Mouse (Mus musculus) kidney, embryonic 14.5 days (tissue): Measurements from ENCODE around the gene BC016579. TPM values are rescaled to one million over a fixed set of nuclear protein-coding genes. Genes with fewer than 3 reads are reported as not detected.

ENCODE experiments used
- ATAC-seq: fragments of 200-750 bp; cut with Nextera tagmentation; 2 replicates; pipeline ENCODE4 v1.8.0; 2017; ENCODE audit warnings: moderate number of reproducible peaks, mild to moderate bottlenecking, moderate TSS enrichment, moderate library complexity; ENCODE audit not compliant: low FRiP score, low TSS enrichment
- H3K27ac ChIP-seq: fragments of 300-500 bp; sonication (generic); 2 replicates; pipeline ENCODE4 v1.5.1; 2014; ENCODE audit warnings: low read depth, mild to moderate bottlenecking, low read length, moderate library complexity, mixed read lengths
- H3K27me3 ChIP-seq: fragments of 300-500 bp; sonication (generic); 2 replicates; pipeline ENCODE4 v1.6.1; 2014; ENCODE audit warnings: mild to moderate bottlenecking, low read length; ENCODE audit not compliant: control insufficient read depth, insufficient read depth
- H3K36me3 ChIP-seq: fragments of 300-500 bp; sonication (generic); 2 replicates; pipeline ENCODE4 v1.6.1; 2014; ENCODE audit warnings: low read length, mixed read lengths; ENCODE audit not compliant: control insufficient read depth, insufficient read depth
- H3K4me1 ChIP-seq: fragments of 300-500 bp; sonication (generic); 2 replicates; pipeline ENCODE4 v1.6.1; 2014; ENCODE audit warnings: low read length, mixed read lengths; ENCODE audit not compliant: control insufficient read depth, insufficient read depth
- H3K4me2 ChIP-seq: fragments of 300-500 bp; sonication (generic); replicated peaks from 2 replicates; pipeline ENCODE4 v1.6.1; 2014; ENCODE audit warnings: low read depth, mild to moderate bottlenecking, low read length
- H3K4me3 ChIP-seq: fragments of 300-500 bp; sonication (generic); 2 replicates; pipeline ENCODE4 v1.5.1; 2014; ENCODE audit warnings: mild to moderate bottlenecking, low read length
- H3K9ac ChIP-seq: fragments of 300-500 bp; sonication (generic); 2 replicates; pipeline ENCODE4 v1.6.1; 2014; ENCODE audit warnings: low read depth, mild to moderate bottlenecking, low read length, moderate library complexity
- H3K9me3 ChIP-seq: fragments of 300-500 bp; sonication (generic); 2 replicates; pipeline ENCODE4 v1.6.1; 2016; ENCODE audit warnings: low read length; ENCODE audit not compliant: control insufficient read depth
- WGBS: fragments of 180-500 bp; shearing (Covaris S2); extraction: QIAGEN DNeasy Blood & Tissue Kit; methylation state at CpG from one replicate; pipeline ENCODE4 v1.1.7; 2014; 5-methylcytosine and 5-hydroxymethylcytosine counted together
- polyA plus RNA-seq: library from polyadenylated mRNA; unstranded; fragments of >200 nt; fragmentation: Nextera tagmentation; extraction: Ambion mirVana; gene quantifications from 2 replicates; pipeline ENCODE4 v1.2.1, GENCODE M21; 2014

The BC016579 gene
- polyA plus RNA-seq, 1 experiment from 2014 or later: 0.16 TPM

GRCm38 (mm10) chr16:45684815-45685214 lies 30.9 kb upstream of the BC016579 start:
- no peak overlapping the region for H3K4me3 ChIP-seq
- H3K9ac ChIP-seq: no peak overlapping the region
- no peaks in the 10 kb centered on the region for H3K36me3 ChIP-seq
- WGBS: 13% methylated on average over 8 of the region's 8 CpGs
- no peaks in the 10 kb centered on the region for H3K4me1 ChIP-seq
- no peaks in the 10 kb centered on the region for H3K9me3 ChIP-seq
- H3K4me2 ChIP-seq: no peak overlapping the region
- H3K27ac ChIP-seq: no peak overlapping the region
- H3K27me3 ChIP-seq: no peaks in the 10 kb centered on the region
- ATAC-seq: no peak

DNA sequence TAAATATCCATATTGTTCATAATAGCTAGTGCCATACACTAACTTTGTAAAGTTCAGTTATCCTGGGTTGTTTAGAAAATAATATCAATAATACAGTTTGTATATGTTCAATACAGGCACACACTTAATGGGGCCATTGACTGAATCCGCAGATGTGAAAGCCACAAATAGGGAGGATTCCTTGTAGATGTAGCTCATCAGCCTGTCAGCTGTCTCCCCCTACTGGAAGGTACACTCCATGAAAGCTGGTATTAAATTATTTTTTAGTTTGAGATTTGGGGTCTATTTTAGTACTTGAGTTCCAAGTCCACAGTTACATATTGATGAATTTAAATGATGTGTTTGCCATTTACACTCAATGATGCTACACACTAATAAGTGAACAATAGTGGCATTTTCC lies 22.6 kb upstream of the BC016579 start:
- Histone ChIP-seq H3K9ac (no peak overlapping the region), H3K36me3 (no peaks in the 10 kb centered on the region), H3K27me3 (no peaks in the 10 kb centered on the region), H3K4me2 (no peak overlapping the region), H3K4me3 (no peak overlapping the region), H3K9me3 (no peaks in the 10 kb centered on the region), H3K4me1 (no peaks in the 10 kb centered on the region), H3K27ac (no peak overlapping the region)
- 42% methylated on average over 1 of the region's 1 CpGs for WGBS
- ATAC-seq: no peak

DNA sequence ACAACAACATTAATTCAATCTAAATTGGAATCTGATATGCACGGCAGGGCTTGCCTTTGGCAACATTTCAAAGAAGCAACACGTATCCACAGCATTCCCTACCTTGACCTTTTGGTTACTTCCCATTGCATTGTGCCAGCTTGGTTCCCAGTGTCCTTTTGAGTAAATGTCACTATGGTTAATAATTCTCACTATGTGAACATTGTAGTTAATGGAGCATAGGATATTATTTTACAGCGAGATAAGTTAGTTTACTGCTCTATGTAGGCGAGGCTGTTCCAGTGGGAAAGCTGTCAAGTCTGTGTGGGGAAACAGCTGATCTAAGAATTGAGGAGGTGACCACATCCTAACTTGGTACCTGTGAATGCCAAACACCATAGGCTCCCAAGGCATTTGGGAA lies 16.1 kb upstream of the BC016579 start:
- H3K36me3 ChIP-seq: no peaks in the 10 kb centered on the region
- H3K27ac ChIP-seq: no peak overlapping the region
- H3K4me3 ChIP-seq: no peak overlapping the region
- WGBS: 29% methylated on average over 4 of the region's 4 CpGs
- H3K9me3 ChIP-seq: no peaks in the 10 kb centered on the region
- H3K9ac ChIP-seq: no peak overlapping the region
- H3K27me3 ChIP-seq: no peaks in the 10 kb centered on the region
- no peaks in the 10 kb centered on the region for H3K4me1 ChIP-seq
- ATAC-seq: no peak
- no peak overlapping the region for H3K4me2 ChIP-seq

DNA sequence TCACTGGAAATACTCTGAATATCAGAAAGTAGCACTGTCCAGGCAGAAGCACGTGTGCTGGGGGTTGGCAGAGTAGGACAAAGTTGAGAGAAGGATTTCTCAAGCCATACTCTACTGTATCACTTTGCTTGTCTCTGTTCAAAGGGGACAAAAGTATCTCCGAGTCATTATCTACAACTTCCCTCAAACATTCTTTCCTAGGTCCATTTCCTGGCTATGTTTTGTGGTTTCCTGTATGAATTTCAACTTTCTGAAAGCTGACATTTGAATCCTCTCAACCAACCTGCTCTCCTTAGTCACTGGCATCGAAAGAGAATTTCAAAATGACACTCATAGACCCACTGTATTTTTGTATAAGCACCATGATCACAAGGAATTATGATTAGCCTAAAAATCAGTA lies 14.3 kb upstream of the BC016579 start:
- H3K9ac ChIP-seq: no peak overlapping the region
- H3K4me2 ChIP-seq: no peak overlapping the region
- H3K36me3 ChIP-seq: no peaks in the 10 kb centered on the region
- H3K27me3 ChIP-seq: no peaks in the 10 kb centered on the region
- no peak overlapping the region for H3K4me3 ChIP-seq
- H3K27ac ChIP-seq: no peak overlapping the region
- H3K9me3 ChIP-seq: no peaks in the 10 kb centered on the region
- no peaks in the 10 kb centered on the region for H3K4me1 ChIP-seq
- no peak for ATAC-seq
- WGBS: 69% methylated on average over 3 of the region's 3 CpGs

DNA sequence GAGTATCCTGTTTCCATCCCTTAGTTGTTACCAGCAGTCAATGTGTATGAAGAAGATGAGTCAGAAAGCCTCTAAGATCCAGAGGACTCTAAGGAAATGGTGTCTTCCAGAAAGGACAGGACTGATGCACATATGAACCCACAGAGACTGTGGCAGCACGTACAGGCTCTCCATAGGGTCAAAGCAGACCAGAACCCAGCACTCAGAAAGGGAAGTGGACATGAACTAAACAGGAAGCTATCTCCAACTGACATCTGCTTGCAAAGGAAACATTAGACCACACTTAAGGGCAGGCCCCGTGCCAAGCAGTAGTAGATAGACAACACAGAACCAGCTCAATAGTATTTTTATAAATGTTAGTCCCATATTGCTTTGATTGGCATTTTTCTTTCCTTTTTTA lies 12.3 kb upstream of the BC016579 start:
- no peaks in the 10 kb centered on the region for H3K27me3 ChIP-seq
- no peak overlapping the region for H3K4me2 ChIP-seq
- no peak overlapping the region for H3K9ac ChIP-seq
- 74% methylated on average over 2 of the region's 2 CpGs for WGBS
- H3K27ac ChIP-seq: no peak overlapping the region
- no peak for ATAC-seq
- H3K4me1 ChIP-seq: no peaks in the 10 kb centered on the region
- no peaks in the 10 kb centered on the region for H3K9me3 ChIP-seq
- H3K4me3 ChIP-seq: no peak overlapping the region
- no peaks in the 10 kb centered on the region for H3K36me3 ChIP-seq

DNA sequence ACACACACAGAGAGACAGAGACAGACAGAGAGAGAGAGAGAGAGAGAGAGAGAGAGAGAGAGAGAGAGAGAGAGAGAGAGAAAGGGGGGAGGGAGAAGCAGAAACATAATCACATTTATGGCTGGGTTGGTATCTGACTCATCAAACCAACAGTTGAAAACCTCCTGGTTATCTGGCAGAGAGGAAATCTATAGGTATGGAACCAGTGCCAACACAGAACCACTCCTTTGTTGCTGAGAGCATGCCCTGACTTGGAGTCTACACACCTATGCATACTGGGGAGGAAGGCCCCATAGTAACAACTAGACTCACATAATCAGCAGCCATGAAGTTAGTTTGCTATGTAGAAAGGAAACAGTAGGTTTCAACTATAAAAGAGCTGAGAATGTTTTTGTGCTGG lies 8.5 kb upstream of the BC016579 start:
- Histone ChIP-seq H3K9me3 (no peaks in the 10 kb centered on the region), H3K9ac (no peak overlapping the region), H3K27me3 (no peaks in the 10 kb centered on the region), H3K27ac (no peak overlapping the region), H3K4me3 (no peak overlapping the region), H3K36me3 (no peaks in the 10 kb centered on the region), H3K4me1 (no peaks in the 10 kb centered on the region), H3K4me2 (no peak overlapping the region)
- no peak for ATAC-seq

- Histone ChIP-seq H3K9ac (no peak overlapping the region), H3K4me2 (no peak overlapping the region), H3K4me1 (no peaks in the 10 kb centered on the region), H3K9me3 (no peaks in the 10 kb centered on the region), H3K27me3 (0 out of 2 replicates have a peak, but pooled peaks cover under 1% of the 10 kb centered on the region), H3K4me3 (no peak overlapping the region), H3K27ac (no peak overlapping the region), H3K36me3 (no peaks in the 10 kb centered on the region)
- 91% methylated on average over 4 of the region's 4 CpGs for WGBS
- ATAC-seq: no peak
Observed at GRCm38 (mm10) chr16:45659596-45659995, 5.7 kb upstream of the BC016579 start.

DNA sequence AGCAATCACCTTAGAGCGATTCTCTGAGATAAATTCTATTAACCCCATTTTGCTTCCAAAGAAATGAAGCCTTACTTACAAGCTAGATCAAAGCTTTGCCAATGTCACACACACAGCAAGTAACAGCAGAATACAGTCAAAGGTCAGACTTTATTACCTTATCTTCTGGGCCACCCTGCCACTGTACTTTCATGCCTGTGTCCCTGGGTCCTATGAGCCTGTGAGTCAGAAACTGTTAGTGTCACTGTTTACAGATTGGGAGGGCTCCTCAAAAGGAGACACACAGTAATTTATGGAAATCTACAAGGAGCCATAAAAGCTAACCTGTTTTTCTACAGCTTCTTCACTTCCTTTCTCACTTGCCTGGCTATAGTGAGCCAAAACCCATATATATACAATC lies 4.4 kb upstream of the BC016579 start:
- H3K9me3 ChIP-seq: no peaks in the 10 kb centered on the region
- 76% methylated on average over 1 of the region's 1 CpGs for WGBS
- H3K9ac ChIP-seq: no peak overlapping the region
- no peak overlapping the region for H3K4me2 ChIP-seq
- 0 out of 2 replicates have a peak, but pooled peaks cover 4% of the 10 kb centered on the region for H3K27me3 ChIP-seq
- no peak overlapping the region for H3K4me3 ChIP-seq
- ATAC-seq: no peak
- no peak overlapping the region for H3K27ac ChIP-seq
- H3K4me1 ChIP-seq: peaks cover 4% of the 10 kb centered on the region; the same call in 1 of the 2 replicates
- no peaks in the 10 kb centered on the region for H3K36me3 ChIP-seq

DNA sequence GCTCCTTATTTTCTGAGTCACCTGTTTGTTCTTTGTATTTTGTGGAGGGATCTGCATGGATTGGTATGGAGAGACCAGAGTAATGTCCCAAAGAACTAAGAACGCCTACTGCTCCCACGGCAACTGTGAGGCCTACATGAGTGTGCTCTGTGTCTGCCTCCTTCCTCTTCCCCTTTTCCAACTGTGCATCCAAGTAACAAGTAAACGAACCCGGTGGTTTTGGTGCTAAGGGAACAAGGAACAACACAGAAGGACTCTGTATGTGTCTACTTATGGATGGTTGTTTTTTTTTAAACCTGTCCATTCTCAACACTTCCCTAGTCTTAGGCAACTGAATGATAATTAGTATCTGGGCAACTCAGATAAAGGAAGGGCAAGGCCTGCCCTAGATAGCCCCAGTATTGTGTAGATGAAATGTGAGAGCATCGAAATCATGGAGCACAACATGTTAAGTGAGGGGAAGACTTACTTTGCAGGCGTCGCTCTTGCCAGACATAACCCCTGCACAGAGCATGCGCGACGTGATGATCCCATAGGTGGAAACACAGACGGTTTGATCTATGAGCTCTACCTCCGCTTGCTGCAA lies 3.8 kb upstream of the BC016579 start:
- Histone ChIP-seq H3K4me1 (peaks cover 4% of the 10 kb centered on the region; the same call in 1 of the 2 replicates), H3K9me3 (no peaks in the 10 kb centered on the region), H3K27me3 (0 out of 2 replicates have a peak, but pooled peaks cover 4% of the 10 kb centered on the region), H3K4me2 (no peak overlapping the region), H3K4me3 (no peak overlapping the region), H3K9ac (no peak overlapping the region), H3K27ac (no peak overlapping the region), H3K36me3 (no peaks in the 10 kb centered on the region)
- WGBS: 91% methylated on average over 12 of the region's 12 CpGs
- ATAC-seq: no peak
